Mouse (Mus musculus) frontal cortex, adult 2 months (tissue): ENCODE measurements at regions not wholly inside any gene's neighbourhood (a gene's known extent, or its start where the extent isn't known, plus 50 kb on each side); places are given as distances from the start of the nearest gene placed in this dataset.

ENCODE experiments used
- DNase-seq, 2 experiments: peaks; one replicate each; pipeline ENCODE4 v3.0.0; 2022; ENCODE audit warnings: low spot score in 1 of 2; ENCODE audit errors: extremely low spot score in 1 of 2

DNA sequence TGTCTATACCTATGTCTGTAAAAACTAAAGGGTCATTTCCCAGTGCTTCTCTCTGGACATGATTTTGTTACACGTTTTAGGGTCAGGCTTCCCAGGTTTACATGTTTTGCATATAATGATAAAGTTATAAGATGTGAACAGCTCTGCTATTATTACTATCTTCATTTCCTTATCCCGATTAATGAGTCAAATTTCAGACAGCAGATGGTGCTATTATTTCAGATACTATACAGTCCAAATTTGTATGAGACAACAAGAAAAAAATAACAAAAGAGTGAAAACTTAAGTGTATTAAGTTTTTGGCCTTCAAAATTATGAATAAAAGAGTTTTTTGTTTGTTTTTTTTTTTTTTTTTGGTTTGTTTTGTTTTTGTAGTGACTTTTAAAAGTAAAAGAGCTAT lies 922.9 kb upstream of the Ppp6c start:
- peak in 1 of 2 experiments; percentile 7 for DNase-seq

- peak in 1 of 2 experiments; percentile 1 for DNase-seq
These were observed 901.4 kb upstream of the Ppp6c start for GRCm38 (mm10) chr2:40127615-40128014.

GRCm38 (mm10) chr2:40119176-40119575 lies 892.9 kb upstream of the Ppp6c start:
- DNase-seq: no peak

- no peak for DNase-seq
These were observed 888.2 kb upstream of the Ppp6c start for GRCm38 (mm10) chr2:40114435-40114834.
